Mouse (Mus musculus): ENCODE measurements at regions not wholly inside any gene's neighbourhood (a gene's known extent, or its start where the extent isn't known, plus 50 kb on each side); places are given as distances from the start of the nearest gene placed in this dataset.
A peak's percentile ranks its signal among the peaks of the same experiment; 100 is the strongest.

GRCm38 (mm10) chr15:38569011-38569640 lies 1143.8 kb downstream of the 4930447A16Rik start:
- no peak for DNase-seq (ENCODE audit: low read depth, low spot score)

- DNase-seq (ENCODE audit: low read depth, low spot score): no peak
Measured at GRCm38 (mm10) chr15:38570144-38570543, 1144.8 kb downstream of the 4930447A16Rik start.

DNA sequence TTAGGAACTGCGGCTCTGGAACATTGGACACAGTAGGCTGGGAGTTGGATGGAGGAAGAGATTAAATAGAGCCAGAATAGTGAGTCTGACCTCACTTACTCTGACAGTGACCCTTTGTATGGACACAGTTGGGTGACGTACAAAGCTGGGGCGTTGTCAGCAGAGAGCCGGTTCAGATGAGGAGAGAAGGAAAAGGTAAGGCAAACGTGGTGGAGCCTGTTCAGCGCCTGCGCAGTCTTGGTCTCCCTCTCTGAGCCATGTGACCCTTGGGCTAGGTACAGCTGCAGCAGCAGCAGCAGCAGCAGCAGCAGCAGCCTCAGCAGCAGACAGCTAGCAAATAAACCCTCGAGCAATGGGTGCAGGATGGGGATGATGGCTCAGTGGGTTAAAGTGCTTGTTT lies 1145.4 kb downstream of the 4930447A16Rik start:
- peak; percentile 29 for DNase-seq (ENCODE audit: low read depth, low spot score)

DNA sequence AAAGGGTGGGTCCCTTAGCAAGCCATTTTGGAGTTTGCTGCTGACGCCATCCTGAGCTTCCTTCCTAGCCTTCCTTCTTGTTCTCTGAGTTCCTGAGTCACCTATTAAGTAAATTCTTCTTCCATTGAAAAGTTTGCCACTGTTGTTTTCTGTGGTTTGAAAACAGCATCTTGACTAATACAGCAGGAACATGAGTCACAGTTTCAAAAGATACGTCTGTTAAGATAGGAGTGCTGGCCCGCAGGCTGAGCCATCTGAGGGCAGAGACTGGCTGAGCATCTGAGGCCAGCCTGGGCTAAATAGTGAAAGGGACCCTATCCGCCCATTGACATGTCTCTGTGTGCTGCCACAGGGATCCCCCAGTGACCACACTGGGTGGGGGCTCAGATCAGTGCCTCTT lies 1147.3 kb downstream of the 4930447A16Rik start:
- DNase-seq (ENCODE audit: low read depth, low spot score): peak; percentile 13

DNA sequence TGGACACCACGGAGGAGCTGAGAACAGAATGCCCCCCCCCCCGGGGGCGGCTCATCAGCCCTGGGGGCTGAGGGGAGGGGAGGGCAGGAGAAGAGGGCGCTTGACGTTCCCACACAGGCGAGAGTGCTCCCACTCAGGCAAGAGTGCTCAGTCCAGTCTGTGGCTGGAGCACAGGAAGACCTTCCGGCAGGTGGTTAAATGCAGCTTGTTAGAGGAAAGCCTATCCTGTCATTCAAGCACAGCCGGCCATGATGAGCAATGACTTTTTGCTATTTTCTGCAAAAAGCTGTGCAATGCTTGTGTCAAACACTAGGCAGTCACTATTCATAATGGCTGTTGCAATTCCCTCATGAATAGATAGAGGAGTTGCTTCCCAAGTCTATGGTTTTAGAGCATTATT lies 1149.1 kb downstream of the 4930447A16Rik start:
- no peak for DNase-seq (ENCODE audit: low read depth, low spot score)

DNA sequence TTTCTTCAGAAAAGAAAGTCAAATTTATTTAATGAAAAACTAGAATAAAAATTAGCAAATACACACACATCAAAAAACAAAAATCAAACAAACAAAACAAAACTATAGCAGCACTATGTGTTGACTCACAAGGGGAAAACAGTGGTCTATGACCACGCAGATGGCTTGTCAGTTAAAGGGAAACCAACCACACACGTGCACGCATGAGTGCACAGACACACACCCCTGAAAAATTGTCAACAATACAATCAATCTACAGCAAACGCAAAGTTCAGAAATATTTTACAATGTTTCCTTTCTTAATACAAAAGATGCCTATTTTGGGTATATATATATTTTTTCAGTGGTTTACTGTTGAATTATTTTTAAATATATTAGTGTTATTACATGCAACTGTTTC lies 1149.9 kb downstream of the 4930447A16Rik start:
- DNase-seq (ENCODE audit: low read depth, low spot score): no peak

GRCm38 (mm10) chr15:38577691-38578090 lies 1152.3 kb downstream of the 4930447A16Rik start:
- no peak for DNase-seq (ENCODE audit: low read depth, low spot score)

DNA sequence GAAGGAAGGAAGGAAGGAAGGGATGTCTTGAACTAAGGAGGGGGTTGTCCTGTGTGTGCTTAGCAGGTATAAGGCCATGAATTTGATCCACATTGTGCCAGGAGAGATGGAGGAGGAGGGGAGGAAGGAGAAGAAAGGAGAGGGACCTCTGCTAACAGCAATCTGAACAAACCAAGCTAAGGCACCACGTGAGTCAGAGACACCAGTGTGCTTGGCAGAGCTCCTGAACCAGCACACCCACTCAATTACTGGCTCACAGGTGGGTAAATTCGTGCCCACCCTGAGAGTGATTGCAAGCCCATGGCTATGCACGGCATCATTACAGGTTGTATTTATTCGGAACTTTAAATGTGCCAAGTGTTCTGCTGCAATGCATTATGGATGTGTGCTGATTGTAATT lies 1154.1 kb downstream of the 4930447A16Rik start:
- no peak for DNase-seq (ENCODE audit: low read depth, low spot score)

DNA sequence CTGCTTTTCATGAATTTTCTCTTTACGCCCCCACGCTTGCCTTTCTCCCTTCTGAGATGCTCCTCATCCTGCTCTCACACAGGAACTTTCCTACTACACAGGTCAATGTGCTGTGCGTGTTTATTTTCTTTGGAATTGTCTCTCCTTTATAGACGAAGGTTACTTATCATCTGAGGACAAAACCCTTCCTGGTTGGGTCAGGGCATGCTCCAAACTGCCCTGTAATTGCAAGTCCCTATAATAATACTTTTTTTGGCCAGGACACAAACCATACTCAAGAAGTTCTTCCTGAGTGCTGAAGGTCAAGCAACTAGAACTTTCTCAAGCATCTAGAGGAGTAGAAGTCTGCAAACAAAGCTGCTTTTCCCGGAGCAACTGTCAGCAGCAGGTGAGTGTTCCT lies 1158.1 kb downstream of the 4930447A16Rik start:
- no peak for DNase-seq (ENCODE audit: low read depth, low spot score)

DNA sequence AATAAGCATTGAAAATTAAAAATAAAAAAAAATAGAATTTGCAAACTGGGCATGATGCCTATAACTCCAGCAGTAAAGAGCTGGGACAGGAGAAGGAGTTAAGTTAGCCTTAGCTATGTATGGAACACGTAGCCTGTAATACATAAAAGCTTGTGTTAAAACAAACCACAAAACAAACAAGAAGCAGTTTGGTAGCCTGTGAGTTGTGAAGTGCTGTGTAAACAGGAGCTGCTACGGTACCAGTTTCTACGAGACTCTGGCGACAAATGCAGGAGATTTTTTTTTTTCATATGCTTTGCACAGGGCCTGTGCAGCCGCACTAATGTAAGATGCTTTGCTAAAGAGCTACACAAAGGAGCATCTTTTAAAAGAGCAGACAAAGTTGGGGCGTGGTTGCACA lies 1159.1 kb downstream of the 4930447A16Rik start:
- no peak for DNase-seq (ENCODE audit: low read depth, low spot score)

GRCm38 (mm10) chr15:38585610-38586009 lies 1160.3 kb downstream of the 4930447A16Rik start:
- DNase-seq (ENCODE audit: low read depth, low spot score): peak; percentile 83

- no peak for DNase-seq (ENCODE audit: low read depth, low spot score)
Measured at GRCm38 (mm10) chr15:38586594-38586993, 1161.2 kb downstream of the 4930447A16Rik start.

DNA sequence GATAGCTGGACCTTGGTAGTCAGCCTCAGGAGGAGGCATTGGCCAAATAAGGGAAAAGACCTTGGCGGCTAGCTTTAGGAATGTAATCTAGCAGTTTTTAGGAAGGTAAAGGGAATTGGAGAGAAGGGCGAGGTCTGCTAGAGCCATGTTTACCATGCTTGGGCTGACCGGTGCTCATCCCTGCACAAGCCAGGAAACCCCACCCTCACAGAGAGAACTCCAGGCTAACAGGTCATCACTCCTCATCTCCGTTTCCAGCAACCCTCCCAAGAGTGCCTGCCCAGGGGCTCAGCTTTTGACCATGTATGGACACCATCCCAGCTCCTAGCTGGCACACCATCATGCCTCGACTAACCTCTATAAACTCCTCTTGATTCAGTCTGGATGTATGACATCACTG lies 1162.9 kb downstream of the 4930447A16Rik start:
- no peak for DNase-seq (ENCODE audit: low read depth, low spot score)

GRCm38 (mm10) chr15:38589010-38589409 lies 1163.7 kb downstream of the 4930447A16Rik start:
- DNase-seq (ENCODE audit: low read depth, low spot score): no peak

- no peak for DNase-seq (ENCODE audit: low read depth, low spot score)
Measured at GRCm38 (mm10) chr15:38589675-38590074, 1164.3 kb downstream of the 4930447A16Rik start.

GRCm38 (mm10) chr15:38594095-38594494 lies 1168.7 kb downstream of the 4930447A16Rik start:
- DNase-seq (ENCODE audit: low read depth, low spot score): no peak

DNA sequence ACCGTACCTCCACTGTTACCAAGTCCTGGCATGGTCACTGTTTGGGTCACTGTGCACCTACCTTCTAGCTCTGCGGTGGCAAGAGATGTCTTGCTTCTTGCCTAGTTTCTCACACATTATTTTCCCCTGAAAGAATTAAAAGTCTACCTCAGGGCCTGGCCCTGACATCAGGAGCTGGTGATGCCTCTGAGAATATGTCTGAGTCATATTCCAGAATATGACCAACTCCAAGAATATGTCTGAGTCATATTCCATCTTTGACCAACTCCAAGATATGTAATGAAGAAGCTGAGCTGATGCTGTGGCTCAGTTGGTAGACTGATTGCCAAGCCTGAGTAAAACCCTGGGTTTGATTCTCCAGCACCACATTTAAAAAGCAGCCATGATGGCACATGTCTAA lies 1169.4 kb downstream of the 4930447A16Rik start:
- no peak for DNase-seq (ENCODE audit: low read depth, low spot score)

DNA sequence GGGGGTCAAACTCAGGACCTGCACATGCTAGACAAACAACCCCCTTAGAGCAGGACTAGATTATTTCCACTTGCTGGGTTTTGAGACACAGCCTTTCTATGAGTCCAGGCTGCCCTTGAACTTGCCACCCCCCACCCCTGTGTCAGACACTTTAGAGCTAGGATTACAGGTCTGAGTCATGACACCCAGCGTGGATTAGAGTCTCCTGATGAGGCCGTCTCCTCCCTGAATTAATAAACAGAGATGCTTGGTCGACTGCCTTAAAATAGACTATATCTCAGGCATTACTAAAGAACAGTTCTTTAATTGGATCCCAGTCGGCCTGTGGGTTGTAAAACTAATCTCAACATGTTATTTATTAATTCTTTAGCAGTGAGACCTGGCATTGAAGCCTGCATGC lies 1170.5 kb downstream of the 4930447A16Rik start:
- no peak for DNase-seq (ENCODE audit: low read depth, low spot score)

- no peak for DNase-seq (ENCODE audit: low read depth, low spot score)
Measured at GRCm38 (mm10) chr15:38597458-38597857, 1172.1 kb downstream of the 4930447A16Rik start.

GRCm38 (mm10) chr15:38601436-38601835 lies 1176.1 kb downstream of the 4930447A16Rik start:
- DNase-seq (ENCODE audit: low read depth, low spot score): no peak

GRCm38 (mm10) chr15:38602187-38602870 lies 1177.0 kb downstream of the 4930447A16Rik start:
- DNase-seq (ENCODE audit: low read depth, low spot score): peak; percentile 89

DNA sequence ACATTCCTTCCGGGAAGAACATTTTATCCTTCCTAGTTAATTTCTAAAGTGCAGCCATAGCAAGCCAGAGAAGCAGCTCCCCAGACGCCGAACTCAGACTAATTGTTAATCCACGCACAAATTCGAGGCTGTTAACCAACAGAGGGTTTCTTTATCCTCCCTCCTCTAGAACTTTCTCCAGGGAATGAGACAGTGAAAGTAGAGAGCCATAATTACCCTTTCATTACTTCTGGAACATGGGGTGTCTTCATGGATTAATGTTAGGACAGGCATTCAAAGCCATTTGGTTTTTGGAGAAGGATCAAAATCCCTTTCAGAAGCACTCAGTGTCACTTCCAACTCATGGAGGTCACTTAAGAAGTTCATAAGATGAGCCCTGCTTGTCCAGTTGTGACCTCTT lies 1178.6 kb downstream of the 4930447A16Rik start:
- no peak for DNase-seq (ENCODE audit: low read depth, low spot score)

- peak; percentile 27 for DNase-seq (ENCODE audit: low read depth, low spot score)
Measured at GRCm38 (mm10) chr15:38607368-38607767, 1182.0 kb downstream of the 4930447A16Rik start.
